Mouse (Mus musculus): Measurements from ENCODE around the gene Hexb. TPM values are rescaled to one million over a fixed set of nuclear protein-coding genes. Genes with fewer than 3 reads are reported as not detected.

Gene Hexb
- polyA plus RNA-seq, 1 experiment, result 180 TPM

DNA sequence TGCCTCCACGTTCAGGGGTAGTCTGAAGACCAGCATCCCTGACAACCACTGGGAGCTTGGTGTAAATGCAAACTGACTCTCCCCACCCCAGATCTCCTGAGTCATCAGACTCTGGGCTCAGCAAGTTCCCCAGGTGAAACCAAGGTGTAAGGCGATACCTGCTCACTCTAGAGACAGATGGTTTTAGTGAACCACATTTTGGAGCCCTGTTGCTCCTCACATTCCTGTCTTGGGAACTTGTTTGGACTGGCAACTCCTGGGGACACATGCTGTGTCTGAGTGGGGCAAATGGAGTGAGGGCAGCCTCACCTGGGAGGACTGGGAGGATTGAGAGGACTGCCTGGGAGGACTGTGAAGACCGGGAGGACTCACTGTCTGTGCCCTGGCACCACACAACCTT, 29.6 kb upstream of the Hexb start:
- TF ChIP-seq POLR2A (IDR thresholded peaks at IDR 0.05; ENCODE audit: control insufficient read depth, extremely low read depth, insufficient read depth, low read length, poor library complexity) (no peak), CTCF (IDR thresholded peaks at IDR 0.05; ENCODE audit: borderline replicate concordance, control insufficient read depth, extremely low read depth, insufficient read depth, low read length, poor library complexity) (no peak)
- H3K27me3 ChIP-seq (ENCODE audit: control insufficient read depth, insufficient read depth, low read length), result no peaks in the 10 kb centered on the region
- no peaks in the 10 kb centered on the region for H3K36me3 ChIP-seq (ENCODE audit: control insufficient read depth, insufficient read depth, low read length)
- H3K4me1 ChIP-seq (replicated peaks; ENCODE audit: control insufficient read depth, insufficient read depth, low read length), result no peaks in the 10 kb centered on the region
- DNase-seq, result no peak
- WGBS, result 90% methylated on average over 3 of the region's 3 CpGs
- H3K4me3 ChIP-seq (ENCODE audit: control insufficient read depth, insufficient read depth, low read length), result no peak overlapping the region
- no peak overlapping the region for H3K27ac ChIP-seq (ENCODE audit: control insufficient read depth, insufficient read depth, low read length)

DNA sequence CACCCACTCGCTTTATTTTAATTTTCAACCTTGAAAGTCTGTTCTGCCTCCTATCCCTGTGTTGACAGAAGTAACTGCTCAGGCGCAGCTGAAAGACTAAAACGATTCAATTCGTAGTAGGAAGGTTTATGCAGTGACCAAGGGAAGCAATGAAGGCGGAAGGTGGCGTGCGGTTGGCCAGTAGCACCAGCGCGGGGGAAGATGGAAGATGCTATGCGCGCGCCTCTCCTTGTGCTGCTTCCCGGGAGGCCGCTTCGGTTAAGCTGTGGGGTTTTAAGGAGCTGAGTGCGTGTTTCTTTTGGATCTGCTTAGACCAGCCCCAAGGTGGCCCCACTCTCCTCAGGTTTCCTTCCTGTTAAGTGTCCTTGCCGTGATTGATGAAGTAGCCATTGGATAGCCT, 27.0 kb upstream of the Hexb start:
- no peak for TF ChIP-seq POLR2A (IDR thresholded peaks at IDR 0.05; ENCODE audit: control insufficient read depth, extremely low read depth, insufficient read depth, low read length, poor library complexity)
- TF ChIP-seq CTCF (IDR thresholded peaks at IDR 0.05; ENCODE audit: borderline replicate concordance, control insufficient read depth, extremely low read depth, insufficient read depth, low read length, poor library complexity), result no peak
- no peaks in the 10 kb centered on the region for H3K27me3 ChIP-seq (ENCODE audit: control insufficient read depth, insufficient read depth, low read length)
- H3K4me3 ChIP-seq (ENCODE audit: control insufficient read depth, insufficient read depth, low read length), result no peak overlapping the region
- H3K4me1 ChIP-seq (replicated peaks; ENCODE audit: control insufficient read depth, insufficient read depth, low read length), result no peaks in the 10 kb centered on the region
- H3K36me3 ChIP-seq (ENCODE audit: control insufficient read depth, insufficient read depth, low read length), result no peaks in the 10 kb centered on the region
- 86% methylated on average over 17 of the region's 17 CpGs for WGBS
- no peak for DNase-seq
- H3K27ac ChIP-seq (ENCODE audit: control insufficient read depth, insufficient read depth, low read length), result no peak overlapping the region

DNA sequence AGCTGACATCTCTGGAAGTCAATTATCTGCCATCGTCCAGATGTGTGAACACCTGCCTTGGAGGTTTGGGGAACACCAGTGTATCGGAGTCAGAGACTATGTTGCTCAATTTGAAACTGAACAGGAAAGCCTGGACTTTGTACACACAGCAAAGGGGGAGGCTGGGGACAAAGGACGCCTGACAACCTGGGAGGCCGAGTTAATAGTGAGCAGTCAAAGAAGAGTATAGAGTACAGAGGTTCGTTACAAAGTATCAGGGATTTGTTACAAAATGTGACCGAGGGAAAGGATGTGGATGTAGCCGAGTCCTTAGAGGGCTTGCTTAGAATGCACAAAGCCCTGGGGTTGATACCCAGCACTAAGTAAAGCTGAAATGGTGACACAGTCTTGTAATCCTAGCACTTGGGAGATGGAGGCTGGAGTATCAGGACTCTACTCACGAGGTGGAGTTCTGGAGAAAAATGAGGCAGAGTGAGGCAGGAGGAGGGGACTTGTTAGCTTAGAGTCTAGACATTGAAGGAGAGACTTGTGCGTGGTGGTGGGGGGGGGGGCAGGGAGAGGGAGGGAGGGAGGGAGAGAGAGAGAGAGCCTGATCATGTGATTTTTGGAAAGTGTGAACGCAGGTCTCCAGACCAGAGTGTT, 26.3 kb upstream of the Hexb start:
- DNase-seq, result no peak
- Histone ChIP-seq H3K27ac (ENCODE audit: control insufficient read depth, insufficient read depth, low read length) (no peak overlapping the region), H3K4me1 (replicated peaks; ENCODE audit: control insufficient read depth, insufficient read depth, low read length) (no peaks in the 10 kb centered on the region), H3K36me3 (ENCODE audit: control insufficient read depth, insufficient read depth, low read length) (no peaks in the 10 kb centered on the region), H3K4me3 (ENCODE audit: control insufficient read depth, insufficient read depth, low read length) (no peak overlapping the region), H3K27me3 (ENCODE audit: control insufficient read depth, insufficient read depth, low read length) (no peaks in the 10 kb centered on the region)
- TF ChIP-seq POLR2A (IDR thresholded peaks at IDR 0.05; ENCODE audit: control insufficient read depth, extremely low read depth, insufficient read depth, low read length, poor library complexity) (no peak), CTCF (IDR thresholded peaks at IDR 0.05; ENCODE audit: borderline replicate concordance, control insufficient read depth, extremely low read depth, insufficient read depth, low read length, poor library complexity) (no peak)
- WGBS, result 90% methylated on average over 10 of the region's 10 CpGs

DNA sequence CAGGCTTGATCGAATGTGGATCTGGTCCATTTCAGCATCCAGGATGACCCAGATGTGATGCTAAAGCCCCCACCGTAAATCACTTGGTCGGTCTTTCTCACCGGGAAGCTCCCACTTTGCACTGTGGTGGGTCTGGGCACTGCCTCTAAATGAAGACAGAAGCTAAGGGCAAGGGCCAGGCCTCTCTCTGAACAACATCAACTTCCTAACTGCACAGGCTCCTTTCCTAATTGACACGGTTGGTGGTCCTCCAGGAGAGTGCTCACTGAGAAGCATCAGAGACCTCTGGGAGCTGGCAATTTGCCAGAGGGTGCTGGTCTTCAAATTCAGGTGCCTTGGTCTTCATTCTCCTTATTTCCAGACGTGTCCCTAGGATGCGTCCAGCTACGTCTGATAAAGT, 25.7 kb upstream of the Hexb start:
- H3K27ac ChIP-seq (ENCODE audit: control insufficient read depth, insufficient read depth, low read length), result no peak overlapping the region
- 92% methylated on average over 8 of the region's 8 CpGs for WGBS

DNA sequence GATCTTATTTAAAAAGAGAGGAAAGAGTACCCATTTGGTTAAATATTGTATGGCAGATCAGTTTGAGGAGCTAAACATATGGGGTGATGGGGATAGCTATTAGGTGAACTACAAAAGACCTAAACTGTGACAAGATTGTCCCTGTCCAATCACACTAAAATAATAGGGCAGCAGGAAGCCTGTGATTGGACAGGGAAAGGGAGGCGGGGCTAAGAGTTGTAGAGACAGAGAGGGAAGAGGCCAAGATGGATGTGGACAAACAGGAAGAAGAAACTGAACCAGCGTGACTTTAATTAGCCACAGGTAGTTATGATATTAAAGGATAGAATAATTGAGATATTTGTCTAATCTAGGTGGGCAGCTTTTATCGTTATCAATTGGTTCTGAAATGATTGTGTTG, 21.9 kb upstream of the Hexb start:
- WGBS, result 93% methylated on average over 3 of the region's 3 CpGs
- Histone ChIP-seq H3K36me3 (ENCODE audit: control insufficient read depth, insufficient read depth, low read length) (no peaks in the 10 kb centered on the region), H3K4me3 (ENCODE audit: control insufficient read depth, insufficient read depth, low read length) (no peak overlapping the region), H3K4me1 (replicated peaks; ENCODE audit: control insufficient read depth, insufficient read depth, low read length) (no peaks in the 10 kb centered on the region), H3K27ac (ENCODE audit: control insufficient read depth, insufficient read depth, low read length) (no peak overlapping the region), H3K27me3 (ENCODE audit: control insufficient read depth, insufficient read depth, low read length) (no peaks in the 10 kb centered on the region)
- no peak for DNase-seq
- no peak for TF ChIP-seq CTCF (IDR thresholded peaks at IDR 0.05; ENCODE audit: borderline replicate concordance, control insufficient read depth, extremely low read depth, insufficient read depth, low read length, poor library complexity)
- no peak for TF ChIP-seq POLR2A (IDR thresholded peaks at IDR 0.05; ENCODE audit: control insufficient read depth, extremely low read depth, insufficient read depth, low read length, poor library complexity)

More for the DNA sequence above, 25.7 kb upstream of the Hexb start:
- no peaks in the 10 kb centered on the region for H3K27me3 ChIP-seq (ENCODE audit: control insufficient read depth, insufficient read depth, low read length)
- no peak for DNase-seq
- no peak overlapping the region for H3K4me3 ChIP-seq (ENCODE audit: control insufficient read depth, insufficient read depth, low read length)
- H3K36me3 ChIP-seq (ENCODE audit: control insufficient read depth, insufficient read depth, low read length), result no peaks in the 10 kb centered on the region
- no peak for TF ChIP-seq CTCF (IDR thresholded peaks at IDR 0.05; ENCODE audit: borderline replicate concordance, control insufficient read depth, extremely low read depth, insufficient read depth, low read length, poor library complexity)
- TF ChIP-seq POLR2A (IDR thresholded peaks at IDR 0.05; ENCODE audit: control insufficient read depth, extremely low read depth, insufficient read depth, low read length, poor library complexity), result no peak
- no peaks in the 10 kb centered on the region for H3K4me1 ChIP-seq (replicated peaks; ENCODE audit: control insufficient read depth, insufficient read depth, low read length)

DNA sequence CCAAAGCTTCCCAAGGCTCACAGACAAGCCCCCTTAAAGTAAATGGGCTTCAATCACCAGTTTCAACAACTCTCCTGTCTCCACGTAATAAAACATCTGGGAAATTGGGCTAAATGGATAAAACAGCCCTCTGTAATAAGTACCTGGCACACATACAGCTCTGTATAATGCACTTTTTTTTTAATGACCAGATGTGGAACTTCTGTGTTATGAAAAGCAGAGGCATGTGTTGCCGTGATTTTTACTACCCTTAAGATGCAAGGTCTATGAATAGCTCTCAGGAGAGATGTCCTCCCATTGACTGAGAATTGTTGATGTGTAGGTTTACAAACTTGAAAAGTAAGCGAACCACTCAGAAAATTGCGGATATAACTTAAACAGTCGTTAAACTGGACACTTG, 18.0 kb upstream of the Hexb start:
- TF ChIP-seq POLR2A (IDR thresholded peaks at IDR 0.05; ENCODE audit: control insufficient read depth, extremely low read depth, insufficient read depth, low read length, poor library complexity) (no peak), CTCF (IDR thresholded peaks at IDR 0.05; ENCODE audit: borderline replicate concordance, control insufficient read depth, extremely low read depth, insufficient read depth, low read length, poor library complexity) (no peak)
- H3K4me3 ChIP-seq (ENCODE audit: control insufficient read depth, insufficient read depth, low read length), result no peak overlapping the region
- 92% methylated on average over 5 of the region's 5 CpGs for WGBS
- no peaks in the 10 kb centered on the region for H3K4me1 ChIP-seq (replicated peaks; ENCODE audit: control insufficient read depth, insufficient read depth, low read length)
- DNase-seq, result no peak
- H3K27me3 ChIP-seq (ENCODE audit: control insufficient read depth, insufficient read depth, low read length), result no peaks in the 10 kb centered on the region
- no peak overlapping the region for H3K27ac ChIP-seq (ENCODE audit: control insufficient read depth, insufficient read depth, low read length)
- H3K36me3 ChIP-seq (ENCODE audit: control insufficient read depth, insufficient read depth, low read length), result no peaks in the 10 kb centered on the region

DNA sequence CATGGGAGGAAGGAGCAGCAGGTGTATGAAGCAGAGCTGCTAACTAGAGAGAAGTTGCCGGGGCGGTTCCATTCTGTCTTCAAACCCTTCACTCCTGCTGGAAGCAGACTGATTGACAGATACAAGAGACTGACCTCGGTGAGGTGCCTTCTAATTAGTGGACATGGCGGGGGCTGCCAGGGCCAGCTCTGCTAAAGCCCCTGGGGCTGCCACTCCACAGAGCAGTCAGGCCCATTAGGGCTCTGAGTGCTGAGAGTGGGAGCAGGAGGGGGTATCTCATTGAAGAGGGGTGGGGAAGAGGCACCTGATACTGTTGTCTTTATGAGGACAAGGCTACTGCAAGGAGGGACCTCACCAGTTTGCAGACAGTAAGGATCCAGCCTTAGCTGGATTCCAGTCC, 17.4 kb upstream of the Hexb start:
- H3K4me1 ChIP-seq (replicated peaks; ENCODE audit: control insufficient read depth, insufficient read depth, low read length), result no peaks in the 10 kb centered on the region
- WGBS, result 88% methylated on average over 4 of the region's 4 CpGs
- TF ChIP-seq CTCF (IDR thresholded peaks at IDR 0.05; ENCODE audit: borderline replicate concordance, control insufficient read depth, extremely low read depth, insufficient read depth, low read length, poor library complexity) (no peak), POLR2A (IDR thresholded peaks at IDR 0.05; ENCODE audit: control insufficient read depth, extremely low read depth, insufficient read depth, low read length, poor library complexity) (no peak)
- no peak overlapping the region for H3K4me3 ChIP-seq (ENCODE audit: control insufficient read depth, insufficient read depth, low read length)
- H3K27ac ChIP-seq (ENCODE audit: control insufficient read depth, insufficient read depth, low read length), result no peak overlapping the region
- no peaks in the 10 kb centered on the region for H3K27me3 ChIP-seq (ENCODE audit: control insufficient read depth, insufficient read depth, low read length)
- no peaks in the 10 kb centered on the region for H3K36me3 ChIP-seq (ENCODE audit: control insufficient read depth, insufficient read depth, low read length)
- DNase-seq, result no peak
